Mouse (Mus musculus): Measurements from ENCODE around the gene Ism1. TPM values are rescaled to one million over a fixed set of nuclear protein-coding genes. Genes with fewer than 3 reads are reported as not detected.

Ism1 gene
- total RNA-seq, 2 experiments from 2014 or later, result 6.0 TPM

DNA sequence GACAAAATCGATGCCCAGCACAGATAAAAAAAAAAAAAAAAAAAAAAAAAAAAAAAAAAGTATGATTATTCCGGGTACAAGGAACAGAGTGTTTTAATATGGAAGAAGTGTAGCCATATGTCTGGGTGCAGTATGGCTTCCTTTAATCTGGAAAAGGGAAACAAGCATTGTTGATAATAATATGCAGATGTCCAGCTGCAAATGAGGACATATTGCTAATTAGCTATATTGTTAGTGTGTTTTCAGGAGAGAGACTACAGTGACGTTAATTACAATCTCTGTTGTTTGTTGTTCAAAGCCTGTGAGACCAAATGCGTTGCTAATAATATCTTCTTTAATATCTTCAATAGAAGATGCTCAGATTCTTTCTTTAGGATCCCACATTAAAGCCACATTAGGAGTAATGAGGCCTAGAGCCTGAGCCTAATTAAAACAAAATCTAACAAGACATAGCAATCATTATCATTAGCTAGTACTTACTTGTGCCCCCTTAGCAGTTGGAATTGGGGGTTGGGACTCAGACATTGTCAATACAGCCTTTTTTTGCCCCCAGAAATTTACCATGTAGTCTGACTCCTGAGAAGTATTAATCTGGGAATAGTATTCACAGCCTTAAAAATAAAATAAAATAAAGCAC lies 46.3 kb downstream of the Ism1 start:
- DNase-seq (ENCODE audit: low spot score in 2 of 2), result no peak
- TF ChIP-seq CTCF (conservative IDR thresholded peaks at IDR 0.05), result no peak
- Histone ChIP-seq H3K4me3 (no peak overlapping the region), H3K27ac (no peak overlapping the region)

DNA sequence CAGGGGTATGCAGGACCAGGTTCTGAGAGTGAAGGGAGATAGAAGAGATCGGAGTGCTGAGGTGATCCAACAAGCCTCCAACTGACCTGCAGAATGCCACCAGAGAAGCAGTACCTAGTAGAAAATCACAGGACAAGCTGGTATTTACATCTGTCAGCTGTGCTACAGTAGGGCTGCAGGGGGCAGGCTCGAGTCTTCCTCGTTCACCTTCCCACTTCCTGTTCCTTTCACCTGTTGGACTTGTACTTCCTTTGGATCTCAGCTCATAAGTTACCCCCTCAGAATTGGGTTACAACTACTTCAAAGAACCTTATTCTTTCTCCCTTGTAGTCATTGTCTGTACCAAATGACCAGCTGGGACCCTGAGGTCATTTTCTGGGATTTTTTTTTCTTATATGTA lies 47.4 kb downstream of the Ism1 start:
- H3K27ac ChIP-seq, result no peak overlapping the region
- no peak overlapping the region for H3K4me3 ChIP-seq
- no peak for DNase-seq (ENCODE audit: low spot score in 2 of 2)
- TF ChIP-seq CTCF (conservative IDR thresholded peaks at IDR 0.05), result peak; percentile 38

DNA sequence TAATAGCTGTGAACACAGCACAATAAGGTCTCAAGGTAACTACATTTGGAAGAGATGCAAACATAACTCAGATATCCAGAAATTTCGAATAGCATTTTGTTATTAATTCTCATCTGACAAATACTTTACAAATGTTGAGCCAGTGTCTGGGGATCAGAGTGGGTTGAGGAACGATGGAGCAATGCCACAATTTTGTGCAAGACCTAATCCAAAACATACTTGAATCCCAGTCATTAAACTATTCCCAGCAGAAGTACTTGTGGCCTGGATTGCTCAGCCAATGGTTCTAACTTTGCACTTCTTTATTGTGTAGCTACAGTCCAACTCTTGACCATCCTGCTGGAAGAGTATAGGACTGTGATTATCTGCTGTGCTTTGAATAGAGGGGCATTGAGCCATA lies 50.1 kb downstream of the Ism1 start:
- Histone ChIP-seq H3K27ac (no peak overlapping the region), H3K4me3 (no peak overlapping the region)
- DNase-seq (ENCODE audit: low spot score in 2 of 2), result no peak
- no peak for TF ChIP-seq CTCF (conservative IDR thresholded peaks at IDR 0.05)

DNA sequence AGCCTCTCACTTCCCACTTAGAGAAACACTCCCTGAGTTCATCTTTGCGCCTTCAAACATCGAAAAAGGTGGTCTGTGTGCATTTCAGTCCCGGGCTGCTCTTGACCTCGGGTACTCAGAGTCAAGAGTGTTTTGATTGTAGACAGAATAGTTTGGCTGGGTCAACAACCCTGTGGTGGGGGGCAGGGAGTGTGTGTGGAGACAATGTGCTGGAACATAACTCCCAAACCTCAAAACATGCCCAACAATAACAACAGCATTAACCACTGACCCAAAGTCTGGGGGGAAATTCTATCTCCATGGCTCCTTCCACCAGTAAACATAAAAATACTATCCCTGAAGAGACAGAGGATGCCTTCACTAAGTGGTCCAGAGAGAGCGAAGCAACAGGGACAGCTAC lies 51.4 kb downstream of the Ism1 start:
- no peak for TF ChIP-seq CTCF (conservative IDR thresholded peaks at IDR 0.05)
- H3K27ac ChIP-seq, result no peak overlapping the region
- DNase-seq (ENCODE audit: low spot score in 2 of 2), result no peak
- H3K4me3 ChIP-seq, result no peak overlapping the region

DNA sequence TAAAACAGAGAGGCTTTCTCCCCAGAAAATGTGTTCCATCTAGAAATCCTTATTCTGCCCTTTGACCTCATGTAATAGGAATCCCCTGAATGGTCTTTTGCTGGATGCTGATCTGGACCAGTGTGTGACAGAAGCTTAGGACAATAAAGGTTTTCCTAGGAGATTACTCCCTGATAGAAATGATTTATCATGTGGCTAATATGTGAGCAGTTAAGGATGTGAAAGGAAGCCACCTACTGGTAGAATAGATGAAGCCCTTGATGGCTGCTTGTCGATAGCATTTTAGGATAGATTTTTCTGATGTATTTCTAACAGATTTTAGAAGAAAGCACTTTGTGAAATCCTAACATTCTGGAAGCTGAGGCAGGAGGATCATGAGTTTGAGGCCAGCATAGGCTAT lies 64.4 kb downstream of the Ism1 start:
- Histone ChIP-seq H3K27ac (no peak overlapping the region), H3K4me3 (no peak overlapping the region)
- peak in 1 of 2 experiments; percentile 9 for DNase-seq (ENCODE audit: low spot score in 2 of 2)
- TF ChIP-seq CTCF (conservative IDR thresholded peaks at IDR 0.05), result peak; percentile 86

DNA sequence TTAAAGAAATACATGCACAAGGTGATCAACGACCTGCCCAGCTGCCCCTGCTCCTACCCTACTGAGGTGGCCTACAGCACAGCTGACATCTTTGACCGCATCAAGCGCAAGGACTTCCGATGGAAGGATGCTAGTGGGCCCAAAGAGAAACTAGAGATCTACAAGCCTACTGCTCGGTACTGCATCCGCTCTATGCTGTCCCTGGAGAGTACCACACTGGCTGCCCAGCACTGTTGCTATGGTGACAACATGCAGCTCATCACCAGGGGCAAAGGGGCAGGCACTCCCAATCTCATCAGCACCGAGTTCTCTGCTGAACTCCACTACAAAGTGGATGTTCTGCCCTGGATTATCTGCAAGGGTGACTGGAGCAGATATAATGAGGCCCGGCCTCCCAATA lies 79.0 kb downstream of the Ism1 start:
- no peak for TF ChIP-seq CTCF (conservative IDR thresholded peaks at IDR 0.05)
- DNase-seq (ENCODE audit: low spot score in 2 of 2), result no peak
- no peak overlapping the region for H3K4me3 ChIP-seq

DNA sequence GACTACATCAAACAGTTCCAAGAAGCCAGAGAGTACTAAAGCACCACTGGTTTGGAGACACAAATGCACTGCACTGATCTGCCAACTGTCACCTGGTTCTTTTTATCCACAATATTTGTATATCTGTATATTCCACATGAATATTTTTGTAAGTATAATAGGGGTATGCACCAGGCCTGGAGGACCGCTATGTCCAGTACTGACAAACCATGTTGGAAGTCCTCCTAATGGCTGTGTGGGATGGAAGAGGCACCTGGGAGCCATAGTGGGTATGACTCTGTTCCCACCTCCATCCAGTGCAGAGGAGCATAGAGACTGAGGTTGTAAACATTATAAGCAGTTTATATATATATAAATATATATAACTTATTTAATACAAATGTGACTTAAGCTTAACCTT lies 79.5 kb downstream of the Ism1 start:
- H3K27ac ChIP-seq, result no peak overlapping the region
- DNase-seq (ENCODE audit: low spot score in 2 of 2), result no peak
- no peak for TF ChIP-seq CTCF (conservative IDR thresholded peaks at IDR 0.05)
- H3K4me3 ChIP-seq, result no peak overlapping the region

More for the DNA sequence above, 79.0 kb downstream of the Ism1 start:
- H3K27ac ChIP-seq, result no peak overlapping the region

DNA sequence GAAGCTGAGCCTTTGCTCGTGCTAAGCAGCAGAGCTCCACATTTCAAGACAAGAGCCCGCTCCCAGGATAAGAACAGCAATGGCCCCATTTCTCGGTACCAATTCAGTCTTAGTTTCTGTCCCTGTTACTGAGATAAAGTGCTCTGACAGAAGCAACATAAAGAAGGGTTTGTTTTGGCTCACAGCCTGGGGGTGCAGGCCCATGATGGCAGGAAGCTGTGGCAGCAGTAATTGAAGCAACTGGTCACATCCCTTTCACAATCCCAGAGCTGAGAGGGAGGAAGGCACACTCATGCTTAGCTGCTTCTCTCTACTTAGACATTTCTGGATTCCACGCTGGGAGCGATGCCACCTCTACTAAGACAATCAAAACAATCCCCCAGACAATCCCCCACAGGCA lies 86.4 kb downstream of the Ism1 start:
- no peak for TF ChIP-seq CTCF (conservative IDR thresholded peaks at IDR 0.05)
- Histone ChIP-seq H3K4me3 (no peak overlapping the region), H3K27ac (no peak overlapping the region)
- DNase-seq (ENCODE audit: low spot score in 2 of 2), result no peak

DNA sequence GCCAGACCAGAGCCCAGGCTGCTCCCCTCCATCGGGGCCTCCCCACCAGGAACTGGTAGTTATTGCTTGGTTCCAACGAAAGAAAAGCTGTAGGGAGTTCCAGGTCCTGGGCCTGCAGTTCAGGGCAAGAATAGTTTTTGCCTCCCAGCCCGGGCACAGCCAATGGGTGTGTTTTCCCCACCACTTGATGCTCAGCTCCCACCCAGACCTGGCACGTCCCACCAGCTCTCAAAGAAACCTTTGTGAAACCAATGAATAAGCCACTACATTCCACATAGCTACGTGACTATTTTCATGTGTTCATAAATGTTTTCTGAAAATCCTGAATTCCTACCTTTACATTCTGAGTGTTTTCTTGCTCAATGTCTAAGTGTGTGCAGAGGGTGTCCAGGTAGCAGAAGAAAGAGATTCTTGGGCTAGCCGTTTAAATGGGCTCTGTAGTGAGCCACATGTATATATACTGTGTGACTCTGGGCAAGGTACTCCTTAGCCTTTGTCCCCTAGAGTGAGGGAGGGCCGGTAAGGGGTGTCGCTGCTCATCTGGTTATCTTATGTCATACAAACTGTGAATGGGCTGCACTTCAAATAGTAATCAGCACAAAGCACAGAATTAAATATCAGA lies 97.1 kb downstream of the Ism1 start:
- Histone ChIP-seq H3K4me3 (no peak overlapping the region), H3K27ac (no peak overlapping the region)
- no peak for TF ChIP-seq CTCF (conservative IDR thresholded peaks at IDR 0.05)
- DNase-seq (ENCODE audit: low spot score in 2 of 2), result no peak

DNA sequence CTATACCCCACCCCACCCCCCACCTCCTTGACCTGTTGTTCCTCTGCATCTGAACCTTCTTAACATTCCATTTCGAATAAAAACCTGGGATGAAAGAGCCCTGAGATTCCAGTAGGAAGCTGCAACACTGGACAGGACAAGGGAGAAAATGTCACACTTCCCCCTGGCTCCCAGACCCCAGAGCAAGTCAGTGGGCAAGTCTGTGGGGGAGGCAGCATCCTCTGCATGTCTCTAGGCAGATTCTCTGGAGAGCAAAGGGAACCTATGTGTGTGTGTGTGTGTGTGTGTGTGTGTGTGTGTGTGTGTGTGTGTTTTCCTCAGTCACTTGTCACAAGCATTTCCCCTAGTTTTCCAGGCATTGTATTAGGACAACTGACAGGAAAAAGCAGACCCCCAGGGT lies 98.7 kb downstream of the Ism1 start:
- Histone ChIP-seq H3K27ac (no peak overlapping the region), H3K4me3 (no peak overlapping the region)
- TF ChIP-seq CTCF (conservative IDR thresholded peaks at IDR 0.05), result no peak
- DNase-seq (ENCODE audit: low spot score in 2 of 2), result no peak

DNA sequence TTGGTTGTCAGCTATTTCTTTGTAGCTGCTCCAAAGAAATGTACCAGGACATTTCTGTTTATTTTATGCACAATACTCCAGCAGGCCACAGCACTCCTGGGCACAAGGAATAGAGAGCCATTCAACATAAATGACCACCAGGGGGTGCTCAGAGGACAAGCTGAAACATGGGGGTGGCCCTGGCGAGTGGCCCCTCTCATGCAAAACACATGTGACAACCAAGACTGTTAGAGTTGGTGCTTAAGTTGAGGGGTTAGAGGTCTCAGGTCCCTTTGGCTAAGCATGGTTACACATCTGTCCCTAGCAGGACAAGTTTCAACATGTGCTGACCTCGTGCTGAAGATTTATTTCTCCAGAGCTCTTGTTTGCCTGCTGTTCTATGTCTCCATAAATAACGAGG lies 100.3 kb downstream of the Ism1 start:
- TF ChIP-seq CTCF (conservative IDR thresholded peaks at IDR 0.05), result peak; percentile 77
- DNase-seq (ENCODE audit: low spot score in 2 of 2), result no peak
- H3K4me3 ChIP-seq, result no peak overlapping the region
- H3K27ac ChIP-seq, result no peak overlapping the region

DNA sequence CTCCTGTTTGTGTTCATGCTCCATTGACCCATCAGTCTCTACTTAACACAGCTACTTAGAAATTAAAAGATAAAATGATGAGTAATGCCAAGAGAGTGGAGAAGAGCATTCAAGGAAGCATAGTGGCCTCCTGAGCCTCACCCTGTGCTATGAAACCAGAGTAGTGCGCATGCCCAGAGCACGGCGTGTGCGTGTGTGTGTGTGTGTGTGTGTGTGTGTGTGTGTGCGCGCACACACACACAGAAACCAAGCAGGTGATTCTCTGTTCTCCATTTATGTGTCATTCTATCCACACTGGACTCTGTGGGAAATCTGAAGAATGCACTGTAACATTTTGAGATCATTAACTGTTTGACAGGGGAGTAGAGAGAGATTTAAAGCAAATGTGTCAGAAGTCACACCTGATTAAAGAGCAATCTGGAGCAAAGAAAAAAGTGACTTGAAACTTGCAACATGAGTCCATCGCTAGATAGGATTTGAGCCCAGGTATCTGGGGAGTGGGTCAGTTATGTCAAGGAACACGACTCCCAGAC lies 105.4 kb downstream of the Ism1 start:
- no peak for TF ChIP-seq CTCF (conservative IDR thresholded peaks at IDR 0.05)
- no peak overlapping the region for H3K27ac ChIP-seq
- DNase-seq (ENCODE audit: low spot score in 2 of 2), result no peak

DNA sequence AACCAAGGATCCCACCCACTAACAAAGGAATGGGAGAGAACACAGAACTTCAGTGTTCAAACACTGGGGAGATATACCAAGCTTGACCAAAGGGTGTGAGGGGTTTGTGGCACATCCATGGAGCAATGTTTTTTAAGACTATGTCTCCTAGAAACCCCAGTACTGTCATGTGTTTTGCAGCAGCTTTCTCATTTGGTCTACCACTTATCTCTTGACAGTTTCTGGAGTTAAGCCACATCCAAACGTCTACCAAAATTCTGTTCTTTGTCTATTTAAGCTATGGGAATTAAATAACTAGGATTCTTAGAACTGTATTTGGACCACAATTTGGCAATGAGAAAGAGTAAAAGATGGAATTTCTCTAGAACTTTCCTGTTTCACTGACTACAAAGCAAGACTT lies 106.5 kb downstream of the Ism1 start:
- H3K4me3 ChIP-seq, result no peak overlapping the region
- H3K27ac ChIP-seq, result no peak overlapping the region
- DNase-seq (ENCODE audit: low spot score in 2 of 2), result no peak
- no peak for TF ChIP-seq CTCF (conservative IDR thresholded peaks at IDR 0.05)

More for the DNA sequence above, 105.4 kb downstream of the Ism1 start:
- H3K4me3 ChIP-seq, result no peak overlapping the region

DNA sequence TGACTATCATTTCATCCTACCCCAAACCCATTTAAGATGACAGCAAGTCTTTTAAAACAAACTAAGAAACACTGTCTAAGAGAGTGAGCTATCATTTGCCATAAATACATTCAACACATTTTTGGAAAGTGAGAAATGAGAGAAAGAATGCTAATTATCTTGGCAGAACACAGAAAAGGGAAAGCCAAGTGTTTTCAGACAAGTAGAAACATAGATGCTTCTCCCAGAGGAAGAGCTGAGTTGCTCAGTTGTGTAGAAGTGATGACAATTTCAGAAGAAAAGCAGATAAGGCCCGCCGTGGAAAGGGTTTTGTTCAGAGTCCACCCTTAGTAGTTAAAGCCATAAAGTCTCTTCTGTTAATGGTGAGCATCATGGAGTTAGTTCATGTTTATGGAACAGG lies 107.0 kb downstream of the Ism1 start:
- H3K27ac ChIP-seq, result no peak overlapping the region
- DNase-seq (ENCODE audit: low spot score in 2 of 2), result no peak
- no peak for TF ChIP-seq CTCF (conservative IDR thresholded peaks at IDR 0.05)
- H3K4me3 ChIP-seq, result no peak overlapping the region

Data from layer of hippocampus, adult 2 months (tissue).